Mouse (Mus musculus) kidney, adult 11 months (tissue): ENCODE measurements around the gene Dapl1.

ENCODE experiments used
- DNase-seq: peaks from one replicate; pipeline ENCODE4 v3.0.0; 2022

The Dapl1 gene

DNA sequence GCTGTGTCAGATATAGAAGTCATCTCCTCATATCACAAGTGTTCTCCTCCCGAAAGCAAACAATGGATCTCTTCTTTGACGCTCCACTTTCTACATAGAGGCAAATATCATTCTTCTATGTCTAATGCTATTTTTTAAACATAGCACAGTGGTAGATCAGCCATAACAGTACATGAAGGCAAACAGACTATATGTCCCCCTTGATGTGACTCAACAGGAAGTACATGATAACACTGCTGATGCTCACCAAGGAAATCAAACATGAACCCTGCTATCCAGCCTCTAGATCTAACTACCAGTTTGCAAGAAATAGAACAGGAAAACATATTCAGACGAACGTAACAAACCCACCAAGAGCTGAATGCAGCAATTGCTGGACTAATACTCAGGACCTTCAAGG lies 10.1 kb upstream of the Dapl1 start:
- DNase-seq, result no peak

DNA sequence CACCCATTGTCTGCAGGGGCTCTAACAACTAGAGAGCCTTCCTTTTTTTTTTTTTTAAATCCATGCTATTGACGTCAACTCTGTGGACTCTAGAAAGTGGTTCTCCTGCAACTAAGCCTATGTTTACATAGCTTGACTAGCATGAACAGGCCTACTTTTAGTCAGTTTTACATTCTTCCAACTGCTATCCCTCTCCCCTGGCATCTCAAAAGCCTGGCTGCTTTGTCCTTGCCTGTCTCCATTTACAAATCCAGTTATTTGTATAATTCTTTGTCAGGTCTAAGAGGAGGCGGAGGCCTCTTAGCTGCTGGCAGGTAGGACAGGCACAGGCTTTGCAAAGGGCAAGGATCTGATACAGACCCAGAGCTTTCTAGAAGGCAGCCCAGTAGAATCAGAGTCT lies 627 bp downstream of the Dapl1 start:
- no peak for DNase-seq

DNA sequence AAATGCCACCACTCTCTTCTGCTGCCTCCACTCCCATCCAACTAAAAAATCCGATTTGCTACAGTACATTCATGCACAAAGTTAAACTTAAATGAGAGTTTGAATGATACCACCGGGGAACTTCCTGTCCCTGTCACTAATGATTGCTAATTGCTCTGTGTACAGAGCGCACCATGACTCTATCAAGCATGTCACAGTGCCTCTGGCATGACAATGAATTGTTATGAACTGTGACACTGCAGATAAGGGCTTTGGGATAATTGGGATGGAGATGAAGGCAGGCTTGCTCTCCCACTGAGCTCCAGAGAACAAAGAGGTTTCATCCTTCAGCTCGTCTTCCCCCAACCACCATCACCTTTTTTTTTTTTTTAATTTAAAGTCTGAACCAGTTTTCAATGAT lies 1.2 kb downstream of the Dapl1 start:
- DNase-seq, result no peak

DNA sequence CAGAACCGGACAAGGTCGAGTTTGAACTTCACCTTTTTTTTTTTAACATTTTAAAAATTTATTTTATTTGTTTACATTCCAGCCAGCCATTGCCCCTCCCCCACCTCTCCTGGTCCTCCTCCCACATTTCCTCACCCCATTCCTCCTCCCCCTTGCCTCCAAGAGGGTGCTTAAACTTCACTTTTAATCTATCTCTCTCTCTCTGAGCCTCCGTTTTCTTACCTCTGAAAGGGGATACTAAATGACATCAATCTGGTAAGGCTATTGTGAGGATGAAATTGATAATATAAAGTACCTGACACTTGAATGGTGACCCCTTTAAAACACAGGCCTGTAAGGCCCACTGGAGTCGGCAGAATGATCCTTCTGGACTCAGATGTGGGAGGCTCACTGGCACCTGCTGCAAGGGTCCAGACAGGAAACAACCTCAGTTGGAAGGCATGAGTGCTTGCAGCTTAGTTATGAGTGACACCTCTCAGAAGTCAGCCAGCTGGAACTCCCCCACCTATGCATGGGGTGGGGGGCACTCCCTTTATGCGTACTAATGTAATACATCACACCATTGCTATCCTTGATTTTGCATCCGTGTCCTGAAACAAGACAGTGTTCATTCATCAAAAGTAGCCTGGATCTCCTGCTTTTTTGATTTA lies 1.9 kb downstream of the Dapl1 start:
- DNase-seq, result no peak

GRCm38 (mm10) chr2:59488235-59488634 lies 3.8 kb downstream of the Dapl1 start:
- no peak for DNase-seq

- no peak for DNase-seq
Measured at GRCm38 (mm10) chr2:59490353-59490752, 5.9 kb downstream of the Dapl1 start.

- DNase-seq, result no peak
Measured at GRCm38 (mm10) chr2:59493445-59494085, 9.1 kb downstream of the Dapl1 start.

- DNase-seq, result no peak
Measured at GRCm38 (mm10) chr2:59499146-59499545, 14.7 kb downstream of the Dapl1 start.

DNA sequence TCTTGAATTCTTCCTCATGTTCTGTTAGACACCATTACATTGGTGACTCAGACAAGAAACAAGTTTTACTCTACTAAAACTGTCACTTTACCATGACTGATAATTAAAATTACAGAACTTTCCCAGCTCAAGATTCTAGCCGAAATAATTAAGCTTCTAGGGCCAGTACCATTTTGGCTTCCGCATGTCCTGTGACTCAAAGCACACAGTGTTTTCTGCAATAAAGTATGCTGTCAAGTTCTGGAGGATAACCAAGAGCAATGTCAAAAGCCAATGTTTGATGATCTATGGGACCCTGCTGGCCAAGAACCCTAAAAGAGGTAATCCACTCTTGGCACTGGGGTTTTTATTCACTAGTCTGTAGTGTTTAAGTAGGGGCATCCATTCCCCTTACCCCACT lies 15.3 kb downstream of the Dapl1 start:
- DNase-seq, result no peak

DNA sequence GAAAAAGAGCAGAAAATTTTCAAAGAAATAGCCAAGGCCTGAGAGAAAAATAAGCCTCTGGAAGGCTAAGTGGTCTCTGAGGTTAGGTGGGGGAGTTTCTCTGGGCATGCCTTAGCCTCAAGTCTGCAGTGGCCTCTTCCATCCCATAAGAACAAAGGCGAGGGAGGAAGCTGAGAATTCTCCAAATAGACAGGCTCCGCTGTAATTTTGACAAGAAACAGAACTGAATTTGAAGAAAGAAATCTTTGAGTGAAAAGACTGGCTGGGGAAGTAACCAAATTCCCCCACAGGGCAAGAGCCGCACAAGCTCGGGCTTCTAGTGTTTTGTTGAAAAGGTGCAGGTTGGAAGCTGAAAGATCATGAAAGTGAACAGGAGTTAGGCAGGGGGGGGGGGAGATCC lies 24.6 kb downstream of the Dapl1 start:
- DNase-seq, result no peak

DNA sequence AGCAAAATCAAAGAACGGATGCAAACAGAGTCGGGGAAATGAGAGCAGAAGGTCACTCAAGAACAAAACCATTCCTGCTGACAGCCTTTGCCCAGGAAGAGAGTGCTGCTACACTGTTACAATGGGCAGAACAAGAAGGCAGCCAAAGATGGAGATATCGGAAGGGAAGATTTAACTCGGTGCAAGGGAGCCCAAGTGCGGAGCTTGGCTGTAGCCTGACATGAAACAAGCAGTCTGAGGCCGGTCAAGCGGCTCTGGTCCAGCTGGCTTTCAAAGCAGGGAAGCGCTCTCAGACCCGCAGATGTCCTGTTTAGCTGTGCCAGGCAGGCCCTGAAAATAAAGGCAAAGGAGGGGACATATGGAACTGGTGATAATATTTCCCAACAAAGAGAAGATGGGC lies 26.0 kb downstream of the Dapl1 start:
- DNase-seq, result no peak

- no peak for DNase-seq
Measured at GRCm38 (mm10) chr2:59510882-59511281, 26.4 kb downstream of the Dapl1 start.

DNA sequence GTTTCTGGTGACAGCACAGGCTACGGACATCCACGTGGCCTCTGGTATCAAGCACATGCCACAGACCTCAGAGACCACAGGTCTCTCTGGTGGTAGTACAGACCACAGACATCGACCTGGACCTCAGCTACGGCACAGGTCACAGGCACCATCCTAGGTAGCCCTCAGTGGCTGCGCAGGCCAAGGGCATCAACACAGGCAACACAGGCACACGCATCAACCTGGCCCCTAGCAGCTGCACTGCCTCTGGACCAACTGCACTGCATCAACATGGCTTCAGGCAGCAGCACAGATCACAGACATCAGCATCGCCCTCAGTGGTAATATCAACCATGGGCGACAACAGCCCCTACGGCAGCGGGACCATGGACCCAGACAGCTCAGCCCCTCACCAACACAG lies 36.2 kb downstream of the Dapl1 start:
- DNase-seq, result no peak

- DNase-seq, result peak; percentile 34
Measured at GRCm38 (mm10) chr2:59522079-59522684, 37.7 kb downstream of the Dapl1 start.

DNA sequence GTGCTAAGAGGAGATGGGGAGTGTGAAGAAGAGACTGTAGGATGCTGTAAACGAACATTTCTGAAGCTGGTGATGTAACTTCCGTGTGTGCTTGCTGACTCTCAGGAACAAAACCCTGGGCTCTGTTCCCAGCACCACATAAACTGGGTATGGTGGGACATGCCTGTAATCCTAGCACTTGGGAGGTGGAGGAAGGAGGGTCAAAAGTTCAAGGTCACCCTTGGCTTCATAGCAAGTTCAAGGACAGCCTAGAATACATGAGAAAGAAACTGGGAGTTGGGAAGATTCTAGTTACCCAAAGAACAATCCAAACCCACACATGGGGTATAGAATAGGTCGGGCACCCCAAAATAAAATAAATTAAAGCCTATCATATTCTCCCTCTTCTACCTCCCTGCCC lies 39.1 kb downstream of the Dapl1 start:
- DNase-seq, result no peak

- DNase-seq, result no peak
Measured at GRCm38 (mm10) chr2:59526893-59527292, 42.4 kb downstream of the Dapl1 start.

DNA sequence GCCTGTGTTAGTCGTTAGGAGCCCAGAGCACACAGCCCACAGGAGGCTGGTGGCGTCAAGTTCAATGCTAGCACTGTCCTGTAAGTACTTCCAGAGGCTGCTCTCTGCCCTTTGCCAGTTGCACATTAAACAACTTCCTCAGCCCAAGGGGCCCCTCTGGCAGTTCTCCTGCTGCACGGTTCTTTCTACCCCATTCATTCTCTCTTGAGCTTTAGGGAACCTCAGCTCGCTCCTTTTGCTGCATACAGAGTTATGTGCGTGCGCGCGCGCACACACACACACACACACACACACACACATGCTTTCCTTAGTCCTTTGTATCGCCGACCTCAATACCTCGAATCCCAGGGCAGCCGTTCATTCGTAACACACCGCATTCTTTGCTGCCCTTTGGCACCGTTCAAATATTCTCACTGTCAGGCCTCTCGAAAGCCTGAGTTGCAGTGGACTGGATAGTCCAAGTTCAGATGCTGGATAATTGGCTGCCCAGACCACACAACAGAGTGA lies 45.2 kb downstream of the Dapl1 start:
- DNase-seq, result peak; percentile 69

GRCm38 (mm10) chr2:59530811-59531210 lies 46.4 kb downstream of the Dapl1 start:
- no peak for DNase-seq

DNA sequence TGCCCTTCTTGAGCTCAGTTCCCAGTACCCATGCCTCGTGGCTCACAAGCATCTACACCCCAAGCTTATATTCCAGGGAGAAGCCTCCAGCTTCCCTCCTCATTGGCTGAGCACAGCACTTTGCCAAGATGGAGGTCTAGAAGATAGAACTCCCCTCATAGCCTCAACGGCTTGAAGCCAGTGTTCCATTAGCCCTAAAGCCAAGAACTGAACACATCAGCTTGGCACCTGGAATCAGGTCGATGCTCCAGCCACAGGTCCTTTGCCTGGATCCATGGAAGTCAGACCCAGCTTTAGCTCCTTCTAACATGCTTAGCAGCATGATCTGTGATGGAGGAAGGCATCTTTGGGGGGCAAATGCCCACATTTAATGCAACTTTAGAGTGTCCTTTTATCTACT lies 48.5 kb downstream of the Dapl1 start:
- DNase-seq, result no peak

- DNase-seq, result no peak
Measured at GRCm38 (mm10) chr2:59533504-59533903, 49.1 kb downstream of the Dapl1 start.

- DNase-seq, result no peak
Measured at GRCm38 (mm10) chr2:59533971-59534748, 49.7 kb downstream of the Dapl1 start.

DNA sequence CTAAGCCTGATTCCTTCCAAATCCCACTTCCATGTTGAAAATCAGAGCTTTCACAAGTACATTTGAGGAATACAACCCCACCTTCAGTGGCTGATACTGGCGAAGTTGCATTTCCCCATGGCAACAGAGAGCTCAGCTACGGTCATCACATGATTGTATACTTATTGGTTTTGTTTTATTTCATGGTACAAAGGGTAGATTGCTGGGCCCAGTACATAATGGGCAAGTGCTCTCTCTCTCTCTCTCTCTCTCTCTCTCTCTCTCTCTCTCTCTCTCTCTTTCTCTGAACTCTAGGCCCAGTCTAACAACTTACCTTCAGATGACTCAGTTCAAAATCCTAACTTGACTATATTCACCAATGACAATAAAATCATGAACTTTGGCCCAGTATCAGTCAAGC lies 52.5 kb downstream of the Dapl1 start:
- no peak for DNase-seq

DNA sequence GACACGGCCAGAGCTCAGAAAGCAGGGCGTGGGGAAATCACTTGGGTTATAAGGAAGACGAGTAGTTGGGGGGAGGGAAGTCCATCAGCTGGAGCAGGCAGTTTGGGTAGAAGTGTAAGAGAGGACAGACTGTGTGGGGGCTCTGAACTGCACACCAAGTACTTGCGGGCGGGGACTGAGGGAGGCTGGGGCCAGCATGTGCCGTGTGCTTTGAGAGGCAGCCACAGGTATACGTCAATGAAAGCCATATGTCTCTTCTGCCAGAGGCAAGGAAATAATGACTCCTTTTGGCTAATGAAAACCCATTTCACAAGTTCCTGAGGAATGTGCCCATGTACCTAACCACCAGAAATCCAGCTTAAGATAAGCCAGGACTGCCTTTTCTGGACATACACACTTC lies 53.6 kb downstream of the Dapl1 start:
- no peak for DNase-seq

GRCm38 (mm10) chr2:59539796-59540195 lies 55.3 kb downstream of the Dapl1 start:
- DNase-seq, result no peak
